Mouse (Mus musculus) neural tube, embryonic 14.5 days (tissue): ENCODE results near the gene Khnyn. TPM values are rescaled to one million over a fixed set of nuclear protein-coding genes. Genes with fewer than 3 reads are reported as not detected.

Experiments used
- ATAC-seq: fragments of 200-750 bp; cut with Nextera tagmentation; 2 replicates; pipeline ENCODE4 v1.8.0; 2017; ENCODE audit warnings: low read depth, mild to moderate bottlenecking, moderate TSS enrichment, moderate library complexity
- H3K27ac ChIP-seq: fragments of 300-500 bp; sonication (generic); 2 replicates; pipeline ENCODE4 v1.5.1; 2014; ENCODE audit warnings: low read depth, mild to moderate bottlenecking, control low read depth, low read length, moderate library complexity, mixed read lengths
- H3K27me3 ChIP-seq: fragments of 300-500 bp; sonication (generic); 2 replicates; pipeline ENCODE4 v1.6.1; 2014; ENCODE audit warnings: low read length; ENCODE audit not compliant: control insufficient read depth, insufficient read depth
- H3K36me3 ChIP-seq: fragments of 300-500 bp; sonication (generic); 2 replicates; pipeline ENCODE4 v1.6.1; 2014; ENCODE audit warnings: low read length, mixed read lengths; ENCODE audit not compliant: control insufficient read depth, insufficient read depth
- H3K4me1 ChIP-seq: fragments of 300-500 bp; sonication (generic); 2 replicates; pipeline ENCODE4 v1.6.1; 2014; ENCODE audit warnings: low read length; ENCODE audit not compliant: control insufficient read depth, insufficient read depth
- H3K4me2 ChIP-seq: fragments of 300-500 bp; sonication (generic); 2 replicates; pipeline ENCODE4 v1.6.1; 2014; ENCODE audit warnings: mild to moderate bottlenecking, low read depth, low read length, control low read depth
- H3K4me3 ChIP-seq: fragments of 300-500 bp; sonication (generic); 2 replicates; pipeline ENCODE4 v1.5.1; 2014; ENCODE audit warnings: low read depth, low read length, control low read depth, mixed read lengths
- H3K9ac ChIP-seq: fragments of 300-500 bp; sonication (generic); replicated peaks from 2 replicates; pipeline ENCODE4 v1.6.1; 2014; ENCODE audit warnings: low read depth, mild to moderate bottlenecking, control low read depth, low read length, mixed read lengths
- H3K9me3 ChIP-seq: fragments of 300-500 bp; sonication (generic); 2 replicates; pipeline ENCODE4 v1.6.1; 2016; ENCODE audit warnings: low read length; ENCODE audit not compliant: control insufficient read depth
- WGBS: fragments of 180-500 bp; shearing (Covaris S2); extraction: QIAGEN DNeasy Blood & Tissue Kit; methylation state at CpG from one replicate; pipeline ENCODE4 v1.1.7; 2014; 5-methylcytosine and 5-hydroxymethylcytosine counted together
- polyA plus RNA-seq: library from polyadenylated mRNA; unstranded; fragments of >200 nt; fragmentation: Nextera tagmentation; extraction: Ambion mirVana; gene quantifications from 2 replicates; pipeline ENCODE4 v1.2.1, GENCODE M21; 2014

Gene Khnyn
- polyA plus RNA-seq, 1 experiment from 2014 or later: 5.9 TPM

DNA sequence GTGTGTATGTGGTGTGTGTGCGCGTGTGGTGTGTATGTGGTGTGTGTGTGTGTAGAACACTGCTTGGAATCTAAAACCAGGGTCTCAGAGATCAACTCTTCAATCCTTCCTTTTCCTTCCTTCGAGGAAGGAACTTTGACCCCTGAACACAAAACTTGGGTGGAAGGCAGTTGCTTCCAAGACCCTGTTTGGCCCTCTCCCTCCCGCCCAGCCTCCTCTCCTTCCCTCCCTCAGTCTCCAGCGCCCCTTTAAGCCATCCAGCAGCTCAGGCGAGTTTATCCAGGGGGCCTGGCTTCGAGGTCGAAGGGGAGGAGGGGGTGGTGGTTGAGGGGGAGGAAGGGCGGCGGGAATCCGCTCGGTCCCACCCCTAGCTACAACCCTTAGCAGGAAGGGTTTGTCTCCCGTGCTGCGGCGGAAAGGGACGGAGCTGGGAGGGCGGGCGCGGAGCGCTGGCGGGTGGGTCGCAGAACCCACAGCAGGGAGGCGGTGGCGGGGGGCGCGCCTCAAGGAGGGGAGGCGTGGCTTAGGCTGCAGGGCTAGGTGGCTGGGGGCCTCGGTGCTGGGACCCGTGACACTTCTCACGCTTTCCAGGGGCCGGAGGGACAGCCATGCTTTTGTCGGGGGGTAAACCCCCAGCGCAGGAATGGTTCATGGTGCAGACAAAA, 31.0 kb upstream of the Khnyn start, which contains the start of gene Nynrin:
Gene Nynrin, plus strand, starts transcription at position 390 of the 665 bp plus-strand sequence.
- no peaks in the 10 kb centered on the region for H3K36me3 ChIP-seq
- peak within 1 kb of the TSS; percentile 78 for H3K27ac ChIP-seq
- H3K4me2 ChIP-seq: peak within 1 kb of the TSS; percentile 89
- peak within 1 kb of the TSS; percentile 61 for H3K9ac ChIP-seq
- peaks cover 25% of the 10 kb centered on the region for H3K4me1 ChIP-seq
- no peaks in the 10 kb centered on the region for H3K27me3 ChIP-seq
- no peaks in the 10 kb centered on the region for H3K9me3 ChIP-seq
- WGBS: under 1% methylated on average over 32 of the region's 33 CpGs
- H3K4me3 ChIP-seq: peak within 1 kb of the TSS; percentile 57
- peak; percentile 86 for ATAC-seq

DNA sequence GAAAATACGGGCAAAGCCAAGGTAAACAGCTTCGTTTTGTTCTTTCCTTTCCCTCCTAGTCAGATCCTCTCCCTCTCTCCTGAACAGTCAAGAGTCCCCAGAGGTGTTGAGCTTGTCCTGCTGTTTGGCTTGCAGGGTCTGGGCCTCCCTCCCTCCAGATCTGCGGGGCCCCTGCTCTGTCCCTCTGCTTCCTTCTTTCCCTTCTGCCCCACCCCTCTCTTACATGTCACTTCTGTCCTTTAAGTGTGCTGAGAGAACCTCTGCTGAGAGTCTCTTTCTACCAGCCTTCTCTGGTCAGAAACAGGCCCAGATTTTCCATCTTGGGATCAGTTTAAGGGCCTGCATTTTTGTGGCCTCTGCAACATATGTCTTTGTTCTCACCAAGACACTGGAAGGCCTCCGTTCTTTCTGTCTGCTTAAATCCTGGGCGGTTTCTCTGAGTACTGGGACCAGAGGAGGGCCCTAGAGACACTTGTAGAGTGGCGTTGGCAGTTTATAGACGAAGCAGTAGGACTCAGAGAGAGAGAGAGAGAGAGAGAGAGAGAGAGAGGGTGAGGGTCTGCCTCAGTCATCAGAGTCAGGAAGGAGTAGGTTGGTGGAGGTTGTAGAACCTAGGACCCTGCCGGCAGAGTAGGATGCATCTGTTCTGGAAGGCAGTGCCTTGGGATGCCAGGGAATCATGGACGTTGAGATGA, 30.2 kb upstream of the Khnyn start:
- H3K27ac ChIP-seq: peak overlapping the region; percentile 78
- peak overlapping the region; percentile 57 for H3K4me3 ChIP-seq
- peak; percentile 32; the same call in 1 of the 2 replicates for ATAC-seq
- H3K27me3 ChIP-seq: no peaks in the 10 kb centered on the region
- 2% methylated on average over 9 of the region's 9 CpGs for WGBS
- H3K9me3 ChIP-seq: no peaks in the 10 kb centered on the region
- H3K4me1 ChIP-seq: peaks cover 25% of the 10 kb centered on the region
- peak overlapping the region; percentile 61 for H3K9ac ChIP-seq
- no peaks in the 10 kb centered on the region for H3K36me3 ChIP-seq
- peak overlapping the region; percentile 89 for H3K4me2 ChIP-seq

DNA sequence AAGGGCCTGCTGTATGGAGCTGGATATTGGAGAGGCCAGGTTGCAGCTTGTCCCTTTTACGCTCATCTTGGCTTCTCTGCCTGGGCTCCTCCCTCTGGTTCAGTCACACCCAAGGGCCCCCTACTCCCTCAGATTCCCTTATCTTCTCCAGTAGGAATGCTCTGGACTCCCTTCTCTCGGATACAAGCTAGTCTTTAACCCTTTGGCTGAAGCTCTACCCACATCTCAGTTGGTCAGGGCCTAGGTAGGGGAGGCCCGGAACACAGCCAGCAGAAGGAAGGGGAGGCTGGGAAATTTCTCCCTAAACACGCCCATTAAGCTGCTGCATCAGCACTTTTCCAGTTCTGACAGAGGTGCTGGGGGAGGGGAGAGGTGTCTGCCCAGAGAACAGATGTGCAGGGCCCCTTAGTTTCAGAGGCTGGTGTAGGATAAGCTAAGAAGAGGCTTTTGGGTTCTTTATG, 29.6 kb upstream of the Khnyn start:
- Histone ChIP-seq H3K9ac (peak overlapping the region; percentile 61), H3K4me2 (peak overlapping the region; percentile 89), H3K4me1 (peaks cover 25% of the 10 kb centered on the region), H3K36me3 (no peaks in the 10 kb centered on the region), H3K4me3 (peak overlapping the region; percentile 57), H3K9me3 (no peaks in the 10 kb centered on the region), H3K27me3 (no peaks in the 10 kb centered on the region), H3K27ac (peak overlapping the region; percentile 78)
- WGBS: 3% methylated on average over 4 of the region's 4 CpGs
- ATAC-seq: peak; percentile 18; the same call in 1 of the 2 replicates

DNA sequence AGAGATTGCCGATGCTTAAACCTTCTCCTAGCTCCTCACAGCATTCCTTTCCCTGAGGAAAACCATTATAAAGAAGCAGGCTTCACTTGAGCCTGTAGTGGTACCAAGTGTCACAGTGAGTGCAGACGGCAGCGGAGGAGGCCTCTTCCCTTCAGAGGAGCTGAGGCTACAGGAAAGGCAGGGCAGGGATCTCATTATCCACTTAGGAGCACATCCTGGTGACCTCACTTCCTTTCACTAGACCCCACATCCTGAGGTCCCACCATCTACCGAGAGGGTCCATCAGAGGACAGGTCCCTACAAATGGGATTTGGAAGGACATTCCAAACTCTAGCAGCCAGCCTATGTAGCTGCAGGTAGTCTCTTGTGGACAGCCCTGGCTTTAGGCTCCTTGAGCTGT, 27.2 kb upstream of the Khnyn start:
- H3K9ac ChIP-seq: no peak overlapping the region
- no peaks in the 10 kb centered on the region for H3K27me3 ChIP-seq
- no peaks in the 10 kb centered on the region for H3K36me3 ChIP-seq
- peaks cover 25% of the 10 kb centered on the region for H3K4me1 ChIP-seq
- WGBS: 71% methylated on average over 4 of the region's 4 CpGs
- H3K27ac ChIP-seq: no peak overlapping the region
- no peaks in the 10 kb centered on the region for H3K9me3 ChIP-seq
- no peak for ATAC-seq
- peak overlapping the region; percentile 23; the same call in 1 of the 2 replicates for H3K4me2 ChIP-seq
- no peak overlapping the region; the same call in 1 of the 2 replicates for H3K4me3 ChIP-seq

DNA sequence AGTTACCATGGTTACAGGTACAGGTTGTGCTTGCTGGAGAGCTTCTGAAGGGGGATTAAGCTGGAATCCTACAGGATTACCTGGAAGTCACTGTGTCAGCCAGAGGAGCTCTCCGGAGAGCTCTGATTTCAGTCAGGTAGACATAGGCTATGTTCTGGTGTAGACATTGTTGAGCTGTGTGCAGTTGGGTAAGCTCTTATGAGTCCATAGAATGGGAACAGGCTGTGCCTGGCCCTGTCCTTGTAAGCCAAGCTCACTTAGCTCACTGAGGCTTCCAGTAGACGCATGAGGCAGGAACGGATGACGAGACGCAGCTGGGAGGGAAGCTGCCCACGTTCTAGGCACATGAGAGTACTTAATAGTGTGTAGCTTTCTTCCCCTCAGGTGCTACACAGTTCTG, 22.6 kb upstream of the Khnyn start:
- Histone ChIP-seq H3K9ac (no peak overlapping the region), H3K27me3 (no peaks in the 10 kb centered on the region), H3K4me1 (peaks cover 9% of the 10 kb centered on the region), H3K36me3 (peaks cover 17% of the 10 kb centered on the region; the same call in 1 of the 2 replicates), H3K9me3 (no peaks in the 10 kb centered on the region), H3K27ac (no peak overlapping the region), H3K4me3 (no peak overlapping the region), H3K4me2 (no peak overlapping the region)
- no peak for ATAC-seq
- 90% methylated on average over 6 of the region's 6 CpGs for WGBS

DNA sequence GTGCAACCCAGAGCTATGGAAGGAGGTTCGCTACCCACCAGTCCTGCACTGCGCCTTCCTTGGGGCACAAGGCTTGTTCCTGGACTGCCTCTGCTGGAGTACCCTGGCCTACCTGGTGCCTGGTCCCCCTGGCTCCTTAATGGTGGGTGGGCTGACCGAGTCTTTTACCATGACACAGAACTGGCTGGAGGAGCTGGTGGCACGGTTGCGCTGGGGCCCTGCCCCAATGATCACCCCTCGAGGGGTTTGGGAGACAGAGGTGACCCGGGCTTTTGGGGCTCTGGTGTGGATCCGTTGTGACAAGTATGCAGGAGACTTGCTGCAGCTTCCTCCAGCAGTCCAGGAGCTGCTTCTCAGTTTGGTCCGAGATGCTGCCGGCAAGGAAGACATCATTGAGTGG, 21.8 kb upstream of the Khnyn start:
- Histone ChIP-seq H3K9ac (no peak overlapping the region), H3K27ac (no peak overlapping the region), H3K36me3 (peaks cover 18% of the 10 kb centered on the region; the same call in 1 of the 2 replicates), H3K27me3 (no peaks in the 10 kb centered on the region), H3K9me3 (no peaks in the 10 kb centered on the region), H3K4me3 (no peak overlapping the region), H3K4me1 (peaks cover 8% of the 10 kb centered on the region), H3K4me2 (no peak overlapping the region)
- WGBS: 96% methylated on average over 10 of the region's 10 CpGs
- ATAC-seq: no peak

DNA sequence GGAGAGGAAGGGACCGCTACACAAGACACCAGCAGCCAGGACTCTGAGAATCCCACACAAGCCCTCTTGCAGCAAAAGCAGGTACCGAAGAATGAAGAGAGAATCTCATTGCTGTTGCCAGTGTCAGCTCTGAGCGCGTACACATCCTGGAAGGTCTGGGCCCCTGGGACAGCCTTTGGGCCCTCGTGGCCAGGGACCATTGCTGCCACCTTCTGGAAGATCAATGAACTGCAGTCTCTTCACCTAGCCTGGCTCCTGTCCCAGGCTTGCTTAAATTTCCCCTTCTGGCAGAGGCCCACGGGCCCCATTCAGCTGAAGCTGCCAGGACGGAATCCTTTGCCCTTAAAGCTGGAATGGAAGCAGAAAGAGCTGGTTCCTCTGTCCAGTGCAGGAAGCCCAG, 21.0 kb upstream of the Khnyn start:
- Histone ChIP-seq H3K4me1 (peaks cover 5% of the 10 kb centered on the region; the same call in 1 of the 2 replicates), H3K4me2 (no peak overlapping the region), H3K9ac (no peak overlapping the region), H3K36me3 (peaks cover 26% of the 10 kb centered on the region), H3K9me3 (no peaks in the 10 kb centered on the region), H3K27ac (no peak overlapping the region), H3K4me3 (no peak overlapping the region), H3K27me3 (no peaks in the 10 kb centered on the region)
- 31% methylated on average over 7 of the region's 7 CpGs for WGBS
- peak; percentile 65 for ATAC-seq

DNA sequence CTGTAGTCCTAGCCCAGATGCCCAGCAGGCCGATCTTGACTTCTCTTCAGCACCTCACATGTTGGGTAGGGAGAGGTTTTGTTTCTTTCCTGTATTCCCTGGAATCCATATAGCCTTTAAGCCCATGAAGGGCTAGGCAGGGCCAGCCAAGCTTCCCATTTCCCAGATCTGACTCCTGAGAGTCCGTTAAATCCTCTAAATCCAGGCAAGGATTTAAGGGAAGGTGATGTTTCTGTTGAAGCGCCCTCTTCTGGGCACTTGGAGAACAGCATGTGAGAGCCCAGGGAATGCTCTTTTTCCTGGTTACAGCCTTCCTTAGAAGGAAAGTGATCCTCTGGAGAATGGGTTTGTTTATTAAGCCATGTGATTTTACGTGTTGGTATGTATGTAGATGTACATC, 17.8 kb upstream of the Khnyn start:
- Histone ChIP-seq H3K36me3 (peaks cover 41% of the 10 kb centered on the region), H3K9ac (no peak overlapping the region), H3K9me3 (no peaks in the 10 kb centered on the region), H3K4me3 (no peak overlapping the region), H3K4me2 (no peak overlapping the region), H3K27ac (no peak overlapping the region), H3K27me3 (no peaks in the 10 kb centered on the region), H3K4me1 (peaks cover 5% of the 10 kb centered on the region; the same call in 1 of the 2 replicates)
- ATAC-seq: no peak
- WGBS: 45% methylated on average over 4 of the region's 4 CpGs
